ENCODE assay signal across 8 mouse cellular contexts in the genomic region with DNA sequence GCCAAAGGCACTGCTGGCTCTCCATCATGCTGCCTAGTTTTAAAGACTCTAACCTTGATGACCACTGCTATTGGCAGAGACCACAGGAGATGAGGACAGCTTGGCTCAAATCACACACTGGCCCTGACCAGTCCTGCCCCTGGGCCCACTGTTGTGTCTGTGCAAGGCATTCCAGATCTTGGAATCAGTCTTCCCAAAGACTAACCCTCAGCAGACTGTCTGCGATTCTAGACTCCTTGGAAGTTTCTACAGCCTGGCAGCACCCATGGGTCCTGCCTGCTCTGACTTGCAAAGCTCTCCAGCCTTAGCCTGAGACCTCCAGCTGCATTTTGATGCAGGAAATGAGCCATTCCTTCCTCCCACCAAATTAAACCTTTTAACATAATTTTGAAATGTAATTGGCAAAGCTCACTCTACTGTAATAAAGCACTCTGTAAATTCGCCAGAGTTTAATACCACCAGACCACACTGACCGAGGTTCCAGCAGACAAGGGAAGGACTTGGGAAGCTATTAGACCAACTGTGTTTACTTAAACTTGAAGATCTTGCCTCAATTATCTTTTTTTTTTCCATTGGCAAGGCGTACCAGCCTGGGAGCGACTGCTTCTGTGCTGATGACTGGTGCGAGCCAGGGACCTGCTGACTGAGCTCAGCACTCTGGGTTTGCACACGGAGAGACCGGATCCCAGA.
DNase-seq lines count a peak whose midpoint lies in the region; ATAC-seq and TF ChIP-seq lines count a peak whose summit lies in the region.

No protein-coding gene starts in this region.

- no peak overlapping the region for H3K4me3 ChIP-seq in forebrain, postnatal 0 days (ENCODE audit: low read depth, low read length)
- no peak overlapping the region for H3K4me3 ChIP-seq in forebrain, embryonic 11.5 days (ENCODE audit: low read depth, low read length)
- H3K4me3 ChIP-seq in testis, adult 2 months (ENCODE audit: control insufficient read depth, low read depth, low read length), result no peak overlapping the region

- no peak overlapping the region for H3K4me2 ChIP-seq in forebrain, postnatal 0 days (ENCODE audit: low read depth)
- H3K4me2 ChIP-seq in forebrain, embryonic 11.5 days (ENCODE audit: low read depth, low read length, severe bottlenecking), result no peak overlapping the region

- no peak for TF ChIP-seq CTCF in forebrain, postnatal 0 days (IDR thresholded peaks at IDR 0.05; ENCODE audit: low read depth)
- TF ChIP-seq CTCF in testis, adult 2 months (IDR thresholded peaks at IDR 0.05; ENCODE audit: control insufficient read depth, insufficient read depth, insufficient replicate concordance, low read depth, low read length), result no peak

- 49% methylated on average over 8 of the region's 8 CpGs for WGBS in forebrain, postnatal 0 days
- WGBS in forebrain, embryonic 11.5 days, result 89% methylated on average over 8 of the region's 8 CpGs

- peak; percentile 39 for DNase-seq in forebrain, postnatal 0 days
- DNase-seq in forebrain, embryonic 11.5 days (ENCODE audit: low spot score), result no peak
- no peak for DNase-seq in testis, postnatal 10 days (ENCODE audit: low spot score)
- DNase-seq in heart, postnatal 10 days, result peak; percentile 51 to 61
- no peak for DNase-seq in thymus, adult 18-20 months
- DNase-seq in right cerebral cortex, postnatal 14 days, result no peak
- no peak for DNase-seq in cerebellum, postnatal 36 days

- no peak overlapping the region for H3K27ac ChIP-seq in forebrain, postnatal 0 days (ENCODE audit: low read depth, low read length)
- H3K27ac ChIP-seq in forebrain, embryonic 11.5 days (ENCODE audit: low read depth, low read length), result no peak overlapping the region
- H3K27ac ChIP-seq in testis, adult 2 months (ENCODE audit: control insufficient read depth, insufficient read depth, low read depth, low read length), result peak overlapping the region; percentile 40; the same call in 1 of the 2 replicates

- H3K4me1 ChIP-seq in forebrain, postnatal 0 days (ENCODE audit: insufficient read depth), result no peaks in the 10 kb centered on the region
- H3K4me1 ChIP-seq in forebrain, embryonic 11.5 days (replicated peaks; ENCODE audit: control insufficient read depth, insufficient read depth, low read length), result no peaks in the 10 kb centered on the region
- H3K4me1 ChIP-seq in testis, adult 2 months (ENCODE audit: control insufficient read depth, insufficient read depth, low read length), result no peaks in the 10 kb centered on the region

- no peak overlapping the region for H3K9ac ChIP-seq in forebrain, postnatal 0 days
- no peak overlapping the region for H3K9ac ChIP-seq in forebrain, embryonic 11.5 days (ENCODE audit: low read length)

- H3K27me3 ChIP-seq in forebrain, postnatal 0 days (ENCODE audit: insufficient read depth, low read length), result no peaks in the 10 kb centered on the region
- H3K27me3 ChIP-seq in forebrain, embryonic 11.5 days (ENCODE audit: control insufficient read depth, insufficient read depth, low read length), result no peaks in the 10 kb centered on the region
- H3K27me3 ChIP-seq in testis, adult 2 months (ENCODE audit: control insufficient read depth, insufficient read depth, low read length), result no peaks in the 10 kb centered on the region

- no peaks in the 10 kb centered on the region for H3K36me3 ChIP-seq in forebrain, postnatal 0 days (ENCODE audit: insufficient read depth)
- no peaks in the 10 kb centered on the region for H3K36me3 ChIP-seq in forebrain, embryonic 11.5 days (ENCODE audit: control insufficient read depth, insufficient read depth, low read length)
- H3K36me3 ChIP-seq in testis, adult 2 months (ENCODE audit: control insufficient read depth, insufficient read depth, low read length), result no peaks in the 10 kb centered on the region

- no peak for TF ChIP-seq POLR2A in testis, adult 2 months (IDR thresholded peaks at IDR 0.05; ENCODE audit: control insufficient read depth, low read depth, low read length)

- ATAC-seq in forebrain, postnatal 0 days, result peak; percentile 50; the same call in 1 of the 2 replicates
- no peak for ATAC-seq in forebrain, embryonic 11.5 days (replicated peaks; ENCODE audit: low FRiP score)

- intact Hi-C loops in heart, postnatal 10 days (cut with DNase I), result no loop called here

- H3K9me3 ChIP-seq in forebrain, postnatal 0 days (ENCODE audit: low read length), result no peaks in the 10 kb centered on the region
- no peaks in the 10 kb centered on the region for H3K9me3 ChIP-seq in forebrain, embryonic 11.5 days (ENCODE audit: control insufficient read depth, low read length)

Comparison
In these comparisons a context has a peak if more than half of its experiments do, and no peak if none do; other contexts are left out.
1. DNase-seq: peak in forebrain, postnatal 0 days (single experiment) and heart, postnatal 10 days (2 of 2); none in forebrain, embryonic 11.5 days (single experiment), testis, postnatal 10 days (single experiment), thymus, adult 18-20 months (0 of 2), right cerebral cortex, postnatal 14 days (single experiment) and cerebellum, postnatal 36 days (0 of 2).